Mouse (Mus musculus) small intestine, adult 2 months (tissue): Measurements from ENCODE around the gene Itgad.

ENCODE experiments used
- CTCF ChIP-seq: fragments of 200-500 bp; IDR thresholded peaks from 2 replicates; pipeline ENCODE4 v1.5.1; 2012; ENCODE audit warnings: low read depth, mild to moderate bottlenecking, control low read depth, inconsistent platforms, low read length, moderate library complexity, mixed read lengths; ENCODE audit not compliant: insufficient replicate concordance, insufficient read length; ENCODE audit errors: extremely low read depth
- POLR2A ChIP-seq: fragments of 200-500 bp; IDR thresholded peaks from 2 replicates; pipeline ENCODE4 v1.6.1; 2012; ENCODE audit warnings: low read depth, mild to moderate bottlenecking, control low read depth, inconsistent platforms, low read length, moderate library complexity

DNA sequence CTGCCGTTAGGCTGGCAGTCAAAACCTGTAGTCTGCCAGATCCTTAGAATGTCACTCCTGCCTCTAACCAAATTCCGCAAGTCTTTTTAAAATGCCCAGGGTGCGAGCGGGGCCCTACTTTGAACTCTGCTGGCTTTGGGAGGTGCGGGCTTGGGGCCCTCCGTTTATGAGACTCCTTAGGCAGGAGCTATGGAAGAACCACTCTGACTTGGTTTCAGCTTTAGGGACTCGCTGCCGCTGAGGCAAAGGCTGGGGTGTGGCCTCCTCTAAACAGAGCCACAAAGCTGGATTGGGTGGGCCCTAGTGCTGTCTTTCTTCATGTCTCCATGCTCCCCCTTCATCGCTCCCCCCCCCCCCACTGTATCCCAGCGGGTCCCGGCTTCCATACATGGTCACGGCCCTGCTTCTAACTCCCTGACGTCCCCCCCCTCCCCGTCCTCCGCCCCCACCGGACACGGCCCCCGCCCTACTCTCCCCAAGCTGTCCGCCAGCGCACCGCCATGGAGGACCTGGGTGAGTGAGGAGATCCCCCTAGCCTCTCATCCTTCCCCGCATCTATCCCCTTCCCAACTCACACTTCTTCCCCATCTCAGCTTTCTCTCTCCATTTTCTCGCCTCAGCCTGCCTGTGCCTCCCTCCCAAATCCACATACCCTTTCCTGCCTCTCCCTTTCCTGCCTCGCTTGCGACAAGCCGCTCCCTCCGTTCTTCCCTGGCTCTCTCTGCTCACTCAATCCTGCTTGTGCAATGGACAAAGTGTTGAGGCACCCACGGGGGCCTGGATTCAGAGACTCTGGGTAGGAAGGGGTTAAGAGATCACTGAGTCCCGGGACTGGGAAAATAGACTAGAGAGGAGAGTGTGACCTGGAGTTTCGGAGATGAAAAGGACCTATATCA lies 92.6 kb downstream of the Itgad start, which contains the start of gene Tgfb1i1:
- TF ChIP-seq CTCF (no peak), POLR2A (no peak)
